Mouse (Mus musculus): Measurements from ENCODE around the gene Gm45194.

Gm45194 gene

DNA sequence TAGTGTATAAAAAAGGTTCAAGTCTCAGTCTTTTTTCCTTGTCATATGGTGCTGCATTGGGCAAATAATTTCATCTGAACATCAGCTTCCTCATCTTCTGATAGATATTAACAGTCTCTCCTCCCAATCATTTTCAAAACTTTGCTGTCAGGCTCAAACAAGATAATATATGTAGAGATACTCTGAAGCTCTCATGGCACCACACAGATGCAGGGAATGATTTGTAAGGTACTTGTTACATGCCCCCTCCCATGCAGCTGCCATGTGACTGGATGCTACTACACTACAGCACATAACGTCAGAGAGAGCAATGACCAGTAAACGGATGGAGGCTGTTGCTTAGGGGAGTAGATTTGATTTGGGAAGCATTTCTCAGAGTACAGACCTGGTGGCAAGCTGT, at the start of gene Gm45194:
Gene Gm45194, plus strand, starts transcription at position 301 of the 400 bp plus-strand sequence.
- in situ Hi-C loops (cut with MboI; ENCODE audit: unreplicated experiment in 2 of 2): no loop called here

- in situ Hi-C loops (cut with MboI; ENCODE audit: unreplicated experiment in 2 of 2): no loop called here
Observed at GRCm38 (mm10) chrX:111855878-111856277, 35.3 kb upstream of the Gm45194 start.

DNA sequence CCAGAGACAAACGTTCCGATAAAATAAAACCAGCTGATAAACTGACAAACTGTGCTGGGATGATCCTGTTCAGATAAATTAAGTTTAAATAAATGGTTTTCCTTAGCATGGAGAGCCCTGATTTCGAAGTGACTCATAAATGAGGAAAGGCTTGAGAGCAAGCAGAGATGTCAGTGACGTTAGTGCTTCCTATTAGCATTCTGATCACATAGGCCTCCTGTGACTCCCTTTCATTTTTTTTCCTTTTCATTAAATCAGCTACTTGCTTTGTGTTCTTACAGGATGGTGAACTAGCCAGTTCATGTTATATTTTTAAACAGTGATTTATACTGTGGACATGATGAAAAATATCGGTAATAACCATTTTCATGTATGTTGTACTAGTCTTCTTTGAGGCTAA, 9.9 kb upstream of the Gm45194 start:
- in situ Hi-C loops (cut with MboI; ENCODE audit: unreplicated experiment in 2 of 2): no loop called here

DNA sequence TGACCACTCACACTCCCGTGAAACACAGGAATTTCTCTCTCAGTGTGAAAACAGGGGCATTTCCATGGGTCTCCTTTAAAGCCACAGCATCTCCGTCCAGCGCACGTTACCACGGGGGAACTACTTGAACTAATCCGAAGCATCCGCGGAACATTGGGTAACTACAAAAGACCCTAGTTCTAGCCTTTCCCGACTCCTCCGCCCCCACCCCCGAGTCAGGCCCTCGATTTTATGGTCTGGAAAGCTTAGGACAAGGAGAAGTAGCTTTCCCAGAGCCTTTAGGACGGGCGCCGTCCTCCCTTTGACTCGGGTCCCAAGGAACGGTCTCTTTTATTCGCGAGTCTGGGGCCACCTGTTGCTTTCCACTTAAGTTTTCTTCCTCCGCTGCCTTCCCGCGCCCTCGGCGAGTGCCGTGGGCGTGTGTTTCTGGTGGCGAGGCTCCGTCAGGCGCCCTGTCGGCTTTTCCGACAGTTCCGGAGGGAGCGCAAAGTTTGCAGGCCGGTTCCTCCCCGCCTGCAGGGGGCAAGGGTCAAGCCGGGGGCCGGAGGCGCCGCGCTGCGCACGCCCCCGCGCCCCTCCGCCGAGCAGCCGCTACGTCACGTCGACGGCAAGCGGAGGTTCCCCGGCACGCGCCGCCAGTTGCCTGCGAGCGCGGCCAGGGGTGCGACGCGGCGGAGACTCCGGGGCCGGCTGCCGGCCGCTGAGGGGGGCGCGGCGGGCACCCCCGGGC, 3.3 kb downstream of the Gm45194 start:
- in situ Hi-C loops (cut with MboI; ENCODE audit: unreplicated experiment in 2 of 2): no loop called here

GRCm38 (mm10) chrX:111895084-111895779, 4.0 kb downstream of the Gm45194 start:
- in situ Hi-C loops (cut with MboI; ENCODE audit: unreplicated experiment in 2 of 2): no loop called here

- in situ Hi-C loops (cut with MboI; ENCODE audit: unreplicated experiment in 2 of 2): no loop called here
Observed at GRCm38 (mm10) chrX:111917422-111917821, 26.2 kb downstream of the Gm45194 start.

GRCm38 (mm10) chrX:111960909-111961308, 69.7 kb downstream of the Gm45194 start:
- in situ Hi-C loops (cut with MboI; ENCODE audit: unreplicated experiment in 2 of 2): no loop called here

DNA sequence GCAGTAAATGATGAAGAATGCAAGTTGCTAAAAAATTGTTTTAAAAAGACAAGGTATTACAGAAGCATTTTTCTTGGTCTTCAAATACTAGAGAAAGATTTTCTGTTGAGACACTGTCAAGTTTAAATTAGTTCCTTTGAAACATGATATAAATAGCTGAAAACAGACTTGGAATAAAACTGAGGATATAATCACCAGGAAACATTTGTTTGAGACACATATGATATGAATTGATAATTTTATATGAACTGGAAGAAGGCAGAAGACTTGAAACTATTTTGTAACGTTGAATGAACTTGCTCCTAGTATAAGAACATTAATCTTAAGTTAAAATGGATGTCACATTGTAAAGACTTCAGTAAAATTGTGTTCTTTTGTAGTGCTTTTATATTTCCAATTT, 108.5 kb downstream of the Gm45194 start:
- in situ Hi-C loops (cut with MboI; ENCODE audit: unreplicated experiment in 2 of 2): no loop called here

DNA sequence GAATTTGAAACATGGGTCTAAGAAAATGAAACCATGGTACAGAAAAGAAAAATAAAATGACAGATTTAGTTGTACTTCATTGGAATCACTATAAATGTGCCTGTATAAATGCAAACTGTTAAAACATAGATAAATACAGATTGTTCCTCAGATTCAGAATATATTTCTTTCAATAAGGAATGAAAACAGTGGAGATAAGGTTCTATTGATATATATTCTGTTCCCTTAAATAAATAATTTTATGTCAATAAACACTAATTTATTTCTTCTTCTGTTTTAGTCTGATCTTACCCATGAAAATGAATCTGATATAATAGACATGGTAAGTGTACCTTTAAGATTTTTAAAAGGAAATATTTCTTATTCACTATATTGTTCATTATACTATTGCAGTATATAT, 119.5 kb downstream of the Gm45194 start, which contains the start of gene Tex16:
Gene Tex16, plus strand, starts transcription at position 301 of the 400 bp plus-strand sequence.
- in situ Hi-C loops (cut with MboI; ENCODE audit: unreplicated experiment in 2 of 2): no loop called here

- in situ Hi-C loops (cut with MboI; ENCODE audit: unreplicated experiment in 2 of 2): no loop called here
Observed at GRCm38 (mm10) chrX:112238749-112239148, 347.6 kb downstream of the Gm45194 start, which contains the start of gene 4933403O08Rik. TSS of gene 4933403O08Rik (plus strand) at chrX:112239049.

GRCm38 (mm10) chrX:112242916-112243315, 351.7 kb downstream of the Gm45194 start:
- in situ Hi-C loops (cut with MboI; ENCODE audit: unreplicated experiment in 2 of 2): no loop called here

DNA sequence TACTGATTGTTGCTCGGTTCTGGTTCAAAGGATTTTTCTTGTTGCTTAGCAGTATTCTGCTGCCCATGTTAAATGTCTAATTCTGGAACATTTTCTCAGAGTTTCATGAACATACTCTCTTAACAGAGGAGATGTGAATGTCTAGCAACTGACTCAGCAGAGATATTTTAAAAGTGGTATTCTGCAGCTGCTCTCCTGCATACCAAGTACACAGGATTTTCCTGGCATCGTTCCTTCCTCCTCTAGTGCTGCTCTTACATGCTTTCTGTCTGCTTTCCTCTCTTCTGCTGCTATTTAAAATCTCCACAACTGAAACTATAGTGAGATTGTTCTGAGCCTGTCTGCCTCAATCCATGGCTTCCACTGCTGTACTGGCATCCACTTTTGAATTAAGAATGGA, 364.3 kb downstream of the Gm45194 start:
- in situ Hi-C loops (cut with MboI; ENCODE audit: unreplicated experiment in 2 of 2): no loop called here

DNA sequence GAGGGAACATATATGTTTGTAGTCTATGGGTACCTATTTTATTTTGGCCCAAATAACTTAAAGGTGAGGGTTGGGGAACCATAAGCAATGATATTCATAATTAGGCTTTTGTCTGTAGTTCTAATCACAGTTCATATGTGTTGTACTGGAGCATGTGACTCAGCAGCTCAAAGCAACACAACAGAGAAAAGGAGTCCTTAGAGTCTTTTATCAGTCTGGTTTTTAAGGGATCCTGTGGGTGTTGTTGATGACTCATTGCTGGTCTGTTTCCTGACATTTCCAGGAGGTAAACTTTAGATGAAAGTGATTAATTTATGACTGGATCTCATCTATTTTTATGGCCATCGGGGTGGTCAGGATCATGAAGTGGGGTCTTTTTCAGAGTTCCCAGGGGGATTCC, 382.4 kb downstream of the Gm45194 start:
- in situ Hi-C loops (cut with MboI; ENCODE audit: unreplicated experiment in 2 of 2): no loop called here

Measured in v-Abl transformed pro-B cells (cell line).